Mouse (Mus musculus) adrenal gland, postnatal 4 days (tissue): ENCODE measurements around the gene Lipm. TPM values are rescaled to one million over a fixed set of nuclear protein-coding genes. Genes with fewer than 3 reads are reported as not detected.

ENCODE experiments used
- DNase-seq, 2 experiments: peaks; one replicate each; pipeline ENCODE4 v3.0.0; 2021 to 2022; ENCODE audit warnings: low spot score in 2 of 2, mixed read lengths in 2 of 2
- long read RNA-seq, 2 experiments: library from polyadenylated mRNA; stranded (forward); transcript quantifications; one replicate each; pipeline ENCODE4 v2.0.0; 2021
- total RNA-seq, 2 experiments: library from RNA; stranded (reverse); gene quantifications; 2 replicates each; pipeline ENCODE4 v1.2.3; 2021

Gene Lipm
- total RNA-seq: under 1 TPM in 1 of 2 experiments, not detected in 1; 0.11 TPM
- long read RNA-seq, experiment 1: 0 reads
- long read RNA-seq, experiment 2, partial matches to known transcripts: 0 of 1 reads
- long read RNA-seq, experiment 2, other reads (novel, unspliced or antisense): 0 of 1 reads

DNA sequence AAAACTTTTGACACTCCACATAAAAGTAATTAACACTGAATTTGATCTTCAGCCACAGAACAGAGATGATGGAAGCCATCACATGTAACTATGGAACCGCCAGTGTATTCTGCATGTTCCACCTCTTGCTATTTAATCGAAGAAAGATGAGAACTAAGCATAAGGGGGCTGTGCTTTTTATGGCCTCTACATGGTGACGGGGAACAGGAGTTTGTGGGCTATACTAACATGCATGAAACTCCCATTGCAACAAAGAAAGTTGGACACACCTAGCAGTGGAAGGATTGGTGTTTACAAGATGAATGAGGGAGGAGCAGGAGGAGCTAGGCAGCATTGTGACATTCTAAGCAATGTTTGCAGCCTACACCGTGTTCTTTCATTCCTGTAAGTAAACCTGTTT is at the start of gene Lipm:
Gene Lipm, plus strand, starts transcription at position 301 of the 400 bp plus-strand sequence.
- DNase-seq: no peak

- DNase-seq: no peak
These were observed 49.2 kb upstream of the Lipm start for GRCm38 (mm10) chr19:34051502-34051901.

DNA sequence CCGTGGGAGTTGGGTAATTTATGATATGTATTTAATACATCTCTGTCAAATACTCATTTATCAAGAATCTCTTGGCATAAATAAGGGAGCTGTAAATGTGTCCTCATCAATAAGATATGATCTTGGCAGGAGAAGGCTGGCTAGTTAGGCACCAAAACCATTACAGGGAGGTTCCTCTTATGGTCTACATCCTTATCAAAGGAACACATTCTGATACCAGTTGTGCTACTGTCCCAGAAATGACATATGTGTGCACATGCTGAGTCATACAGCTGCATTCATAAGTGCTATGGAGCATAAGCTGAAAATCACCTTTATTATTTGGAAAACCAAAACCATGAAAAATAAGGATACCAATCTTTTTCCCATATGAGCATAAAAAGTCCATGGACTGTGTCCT is 37.2 kb upstream of the Lipm start:
- no peak for DNase-seq

- DNase-seq: no peak
These were observed 36.7 kb upstream of the Lipm start for GRCm38 (mm10) chr19:34064059-34064458.

GRCm38 (mm10) chr19:34066779-34067472 is 33.8 kb upstream of the Lipm start, which contains the start of gene Lipn:
Gene Lipn, plus strand, starts transcription at chr19:34067358.
- DNase-seq: no peak

DNA sequence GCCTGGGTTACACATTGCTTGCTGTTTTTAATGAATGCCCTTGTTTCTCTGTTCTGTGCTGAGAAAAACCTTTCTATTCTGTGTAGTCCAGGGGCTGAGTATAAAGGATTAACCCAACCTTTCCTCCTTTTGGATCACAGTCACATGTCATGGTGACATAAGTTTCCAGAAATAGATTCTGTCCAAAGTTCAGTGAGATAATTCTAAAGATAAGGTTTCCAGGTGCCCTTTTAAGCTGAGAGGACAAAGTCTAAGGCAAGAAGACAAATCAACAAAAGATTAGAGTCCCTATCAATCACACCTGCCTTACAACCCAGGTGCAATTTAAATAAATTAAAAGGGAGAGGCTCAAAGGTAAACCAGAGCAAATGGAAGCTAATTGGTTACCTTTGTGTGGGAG is 26.5 kb upstream of the Lipm start:
- no peak for DNase-seq

GRCm38 (mm10) chr19:34078130-34078529 is 22.6 kb upstream of the Lipm start:
- DNase-seq: no peak

GRCm38 (mm10) chr19:34089011-34089680 is 11.6 kb upstream of the Lipm start:
- DNase-seq: no peak

- no peak for DNase-seq
These were observed 5.4 kb upstream of the Lipm start for GRCm38 (mm10) chr19:34095381-34095780.

GRCm38 (mm10) chr19:34096228-34096627 is 4.5 kb upstream of the Lipm start:
- DNase-seq: no peak

- no peak for DNase-seq
These were observed 1.2 kb downstream of the Lipm start for GRCm38 (mm10) chr19:34101888-34102287.

- DNase-seq: no peak
These were observed 4.1 kb downstream of the Lipm start for GRCm38 (mm10) chr19:34104841-34105240.

DNA sequence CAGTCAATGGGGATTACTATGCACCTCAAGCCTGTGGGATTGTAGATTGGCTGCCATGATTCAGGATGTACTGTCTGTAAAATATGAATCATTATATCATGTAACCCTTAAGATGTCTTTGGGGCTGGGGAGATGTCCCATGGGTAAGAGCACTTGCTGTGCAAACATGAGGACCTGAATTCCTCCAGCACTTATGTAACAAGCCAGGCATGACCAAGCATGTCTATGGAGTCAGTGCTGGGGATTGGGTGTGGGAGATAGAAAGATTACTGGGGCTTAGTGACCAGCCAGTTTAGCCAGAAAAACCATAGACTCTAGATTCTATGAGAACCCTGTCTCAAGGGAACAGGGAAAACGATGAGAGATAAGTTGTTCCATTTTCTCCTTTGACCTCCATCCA is 18.4 kb downstream of the Lipm start:
- DNase-seq: no peak

DNA sequence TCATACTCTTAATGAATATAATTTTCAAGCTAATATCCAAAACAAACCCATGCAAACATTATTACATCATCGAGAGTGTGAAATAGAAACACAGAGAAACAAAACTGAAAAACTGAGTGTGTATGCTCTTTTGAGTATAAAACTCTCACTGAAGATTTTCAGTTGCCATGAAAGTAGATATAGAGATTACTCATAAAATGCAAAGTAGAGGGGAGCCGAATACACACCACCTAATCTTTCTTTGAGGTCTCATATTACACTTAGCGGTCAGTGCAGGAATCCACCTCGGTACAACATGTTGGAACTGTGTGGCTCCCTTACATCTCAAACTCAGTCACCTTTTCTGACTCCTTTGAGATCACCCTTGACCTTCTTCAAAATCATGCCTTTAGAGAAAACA is 18.9 kb downstream of the Lipm start:
- no peak for DNase-seq

GRCm38 (mm10) chr19:34120107-34120731 is 19.5 kb downstream of the Lipm start:
- no peak for DNase-seq

GRCm38 (mm10) chr19:34138720-34139430 is 38.1 kb downstream of the Lipm start:
- DNase-seq: no peak

DNA sequence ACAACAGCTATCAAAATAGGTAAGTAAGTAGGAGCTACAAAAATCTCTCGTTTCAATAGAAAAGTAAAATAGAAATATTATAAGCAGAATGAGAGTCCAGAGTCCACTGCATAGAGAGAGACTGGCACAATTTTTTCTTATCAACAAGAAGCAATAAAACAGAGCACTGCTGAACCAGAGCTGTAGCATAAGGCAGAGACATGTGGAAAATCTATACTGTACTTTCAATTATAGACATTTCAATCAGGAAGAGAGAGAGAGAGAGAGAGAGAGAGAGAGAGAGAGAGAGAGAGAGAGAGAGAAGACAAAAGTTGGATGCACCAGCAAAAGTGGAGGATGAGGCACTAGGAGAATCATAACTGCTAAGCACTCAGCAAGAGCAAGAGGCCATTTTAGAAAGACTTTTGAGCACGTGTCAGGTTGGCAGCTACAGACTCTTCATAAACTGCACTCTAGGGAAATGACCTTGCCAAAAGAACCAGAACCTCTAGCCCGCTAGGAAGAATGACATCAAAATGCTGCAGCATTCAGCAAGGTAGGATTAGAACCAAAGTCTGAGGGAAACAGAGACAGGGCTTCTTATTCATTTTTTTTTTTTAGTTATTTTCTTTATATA is 38.8 kb downstream of the Lipm start:
- no peak for DNase-seq

DNA sequence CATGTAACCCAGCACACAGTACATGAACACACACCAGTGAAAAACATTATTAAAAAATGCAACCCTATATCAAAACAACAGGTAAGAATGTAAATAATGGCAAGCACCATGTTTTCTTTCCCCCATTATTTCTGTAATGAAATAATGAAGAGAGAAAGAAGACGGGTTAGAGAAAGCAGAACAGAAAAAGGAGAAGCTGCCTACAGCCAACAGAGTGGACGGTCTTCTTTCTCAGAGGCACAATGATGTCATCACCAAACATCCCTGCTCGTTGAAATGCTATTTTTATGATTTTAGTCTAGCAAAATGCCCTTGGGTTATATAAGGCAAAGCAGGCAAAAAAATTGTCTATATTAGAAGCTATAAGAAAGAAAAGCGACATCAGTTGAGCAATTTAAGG is 47.7 kb downstream of the Lipm start:
- no peak for DNase-seq

GRCm38 (mm10) chr19:34151909-34152308 is 51.2 kb downstream of the Lipm start:
- DNase-seq: no peak

DNA sequence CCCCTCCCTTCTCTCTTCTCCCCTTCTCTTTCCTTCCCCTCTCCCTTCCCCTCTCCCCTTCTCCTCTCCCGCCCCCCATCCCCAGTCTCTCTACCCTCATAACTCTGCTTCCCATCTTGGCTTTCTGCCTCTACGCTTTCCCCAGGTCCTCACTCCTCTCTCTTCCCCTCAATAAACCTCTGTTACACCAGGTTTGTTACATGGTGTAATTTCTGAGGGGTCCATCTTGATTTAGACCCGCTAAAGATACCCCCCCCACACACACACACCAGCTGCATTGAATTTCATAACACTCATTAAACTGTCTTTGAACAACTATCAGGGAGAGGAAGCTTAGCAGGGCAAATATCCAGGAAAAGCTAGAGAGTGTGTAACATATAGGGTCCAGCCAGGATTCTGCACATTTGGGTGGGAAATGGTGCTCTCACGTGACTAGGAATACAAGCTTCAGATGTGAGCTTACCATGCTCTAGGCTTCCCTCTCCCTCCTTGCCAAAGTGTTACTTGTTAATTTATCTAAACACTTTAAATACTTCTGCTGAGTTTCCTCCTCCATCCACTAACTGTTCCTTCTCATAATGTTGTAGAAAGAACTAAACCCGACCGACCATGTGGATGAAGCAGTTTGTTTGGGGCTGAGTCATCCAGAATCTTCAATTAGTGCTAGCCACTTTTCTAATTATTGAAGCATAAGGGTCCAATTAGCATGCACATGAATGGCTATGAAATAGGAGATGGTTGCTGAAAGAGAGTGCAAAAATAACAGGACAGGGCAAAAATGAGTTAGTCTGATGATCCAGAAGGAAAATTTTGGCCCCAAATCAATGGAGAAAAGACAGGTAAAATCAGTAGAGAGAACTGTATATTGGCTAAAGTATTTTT is 52.8 kb downstream of the Lipm start:
- DNase-seq: no peak
